Mouse (Mus musculus) liver, embryonic 14.5 days (tissue): ENCODE data around the gene Nexn. TPM values are rescaled to one million over a fixed set of nuclear protein-coding genes. Genes with fewer than 3 reads are reported as not detected.

Source experiments
- ATAC-seq: fragments of 200-750 bp; cut with Nextera tagmentation; 2 replicates; pipeline ENCODE4 v1.8.0; 2017; ENCODE audit warnings: moderate number of reproducible peaks, mild to moderate bottlenecking, moderate library complexity; ENCODE audit not compliant: insufficient read depth
- DNase-seq, 3 experiments: peaks; one replicate each; pipeline ENCODE4 v3.0.0-alpha.2; 2012 to 2013; ENCODE audit warnings: low read depth in 3 of 3, low spot score in 3 of 3
- H3K27ac ChIP-seq: fragments of 300-500 bp; sonication (generic); 2 replicates; pipeline ENCODE4 v1.5.1; 2014; ENCODE audit warnings: moderate library complexity, mild to moderate bottlenecking, control low read depth, inconsistent platforms
- H3K27me3 ChIP-seq: fragments of 300-500 bp; sonication (generic); 2 replicates; pipeline ENCODE4 v1.6.1; 2014; ENCODE audit warnings: mild to moderate bottlenecking, low read length, moderate library complexity; ENCODE audit not compliant: control insufficient read depth, insufficient read depth
- H3K36me3 ChIP-seq: fragments of 300-500 bp; sonication (generic); replicated peaks from 2 replicates; pipeline ENCODE4 v1.6.1; 2014; ENCODE audit warnings: low read depth; ENCODE audit not compliant: control insufficient read depth, insufficient read depth
- H3K4me1 ChIP-seq, 2 experiments: fragments of 200-500 bp in 1 of 2; fragments of 300-500 bp in 1 of 2; sonication (generic) in 1 of 2; replicated peaks; 2 replicates each; pipeline ENCODE4 v1.6.1; 2012 to 2014; ENCODE audit warnings: antibody characterized with exemption in 1 of 2, inconsistent platforms in 1 of 2, low read length in 1 of 2; ENCODE audit not compliant: control insufficient read depth in 2 of 2, insufficient read depth in 2 of 2
- H3K4me2 ChIP-seq: fragments of 300-500 bp; sonication (generic); 2 replicates; pipeline ENCODE4 v1.6.1; 2014; ENCODE audit warnings: low read depth, mild to moderate bottlenecking, control low read depth, moderate library complexity
- H3K4me3 ChIP-seq, 2 experiments: fragments of 200-500 bp in 1 of 2; fragments of 300-500 bp in 1 of 2; sonication (generic) in 1 of 2; 2 replicates each; pipeline ENCODE4 v1.5.1; 2012 to 2014; ENCODE audit warnings: low read depth in 2 of 2, low read length in 2 of 2, mild to moderate bottlenecking in 2 of 2, control low read depth in 1 of 2, inconsistent platforms in 1 of 2, moderate library complexity in 1 of 2; ENCODE audit not compliant: insufficient read depth in 1 of 2
- H3K9ac ChIP-seq: fragments of 300-500 bp; sonication (generic); replicated peaks from 2 replicates; pipeline ENCODE4 v1.6.1; 2014; ENCODE audit warnings: mild to moderate bottlenecking, control low read depth, moderate library complexity
- H3K9me3 ChIP-seq: fragments of 300-500 bp; sonication (generic); 2 replicates; pipeline ENCODE4 v1.6.1; 2016; ENCODE audit warnings: low read length, mixed read lengths; ENCODE audit not compliant: control insufficient read depth
- CTCF ChIP-seq: IDR thresholded peaks from 2 replicates; pipeline ENCODE4 v1.5.1; 2016; ENCODE audit warnings: antibody characterized with exemption, low read depth, control low read depth
- EP300 ChIP-seq: IDR thresholded peaks from 2 replicates; pipeline ENCODE4 v1.6.1; 2016; ENCODE audit warnings: antibody characterized with exemption, low read depth
- WGBS: fragments of 180-500 bp; shearing (Covaris S2); extraction: QIAGEN DNeasy Blood & Tissue Kit; methylation state at CpG from one replicate; pipeline ENCODE4 v1.1.7; 2014; ENCODE audit not compliant: insufficient replicate concordance; 5-methylcytosine and 5-hydroxymethylcytosine counted together
- polyA plus RNA-seq, 2 experiments: library from polyadenylated mRNA; depleted of rRNA in 1 of 2; stranded (reverse) in 1 of 2; unstranded in 1 of 2; fragments of >200 nt; fragmentation: Nextera tagmentation in 1 of 2; extraction: Ambion mirVana in 1 of 2; gene quantifications; 2 replicates each; pipeline versions ENCODE4 v1.2.1 to v1.2.3; 2012 to 2014

The Nexn gene
- polyA plus RNA-seq, 2 experiments, result 0.25 to 0.69 TPM

DNA sequence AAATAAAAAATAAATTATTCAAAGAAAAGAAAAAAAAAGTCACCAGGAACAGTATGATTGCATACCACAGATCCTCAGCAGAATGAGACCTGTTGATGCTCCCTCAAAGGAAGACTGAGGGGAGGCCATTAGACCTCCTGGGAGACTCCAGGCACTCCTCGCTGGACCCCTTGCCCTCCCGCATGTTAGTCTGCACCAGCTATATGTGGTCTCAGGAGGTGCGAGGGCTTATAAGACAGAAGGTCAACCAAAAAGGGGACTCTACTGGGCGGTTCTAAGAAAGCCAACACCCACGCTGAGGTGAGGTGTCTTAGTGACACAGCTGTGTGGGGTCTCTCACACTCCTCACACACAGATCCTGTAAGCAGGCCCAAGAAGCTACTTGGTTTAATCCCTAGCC, 29.7 kb upstream of the Nexn start:
- Histone ChIP-seq H3K9me3 (no peaks in the 10 kb centered on the region), H3K4me1 (no peaks in the 10 kb centered on the region), H3K4me3 (no peak overlapping the region), H3K9ac (no peak overlapping the region), H3K36me3 (no peaks in the 10 kb centered on the region), H3K27ac (no peak overlapping the region), H3K27me3 (no peaks in the 10 kb centered on the region), H3K4me2 (no peak overlapping the region)
- 72% methylated on average over 5 of the region's 5 CpGs for WGBS
- TF ChIP-seq CTCF (no peak), EP300 (no peak)
- DNase-seq (no peak), ATAC-seq (no peak)

DNA sequence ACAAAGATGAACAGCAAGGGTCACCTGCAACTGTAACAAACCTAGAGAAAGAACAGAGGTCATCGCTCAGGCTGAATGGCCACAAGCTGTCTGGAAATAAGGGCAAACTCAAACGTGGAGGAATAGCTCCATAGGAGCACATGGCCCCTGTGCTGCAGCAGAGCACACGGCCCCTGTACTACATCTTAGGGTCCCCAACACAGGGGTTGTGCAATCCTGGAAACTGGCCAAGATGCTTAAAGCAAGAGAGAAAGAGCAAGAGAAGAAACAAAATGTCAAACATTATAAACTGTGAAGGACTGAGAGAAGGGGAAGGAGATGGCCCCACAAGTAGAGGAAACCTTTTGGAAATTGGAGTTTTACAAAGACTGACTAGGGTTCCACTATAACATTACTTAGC, 28.2 kb upstream of the Nexn start:
- no peaks in the 10 kb centered on the region for H3K27me3 ChIP-seq
- H3K9me3 ChIP-seq, result no peaks in the 10 kb centered on the region
- TF ChIP-seq CTCF, result no peak
- TF ChIP-seq EP300, result no peak
- 61% methylated on average over 3 of the region's 3 CpGs for WGBS
- no peaks in the 10 kb centered on the region for H3K36me3 ChIP-seq
- ATAC-seq, result no peak
- H3K4me2 ChIP-seq, result no peak overlapping the region
- no peak overlapping the region for H3K27ac ChIP-seq
- H3K4me1 ChIP-seq, result no peaks in the 10 kb centered on the region
- DNase-seq, result no peak
- no peak overlapping the region for H3K4me3 ChIP-seq
- H3K9ac ChIP-seq, result no peak overlapping the region

DNA sequence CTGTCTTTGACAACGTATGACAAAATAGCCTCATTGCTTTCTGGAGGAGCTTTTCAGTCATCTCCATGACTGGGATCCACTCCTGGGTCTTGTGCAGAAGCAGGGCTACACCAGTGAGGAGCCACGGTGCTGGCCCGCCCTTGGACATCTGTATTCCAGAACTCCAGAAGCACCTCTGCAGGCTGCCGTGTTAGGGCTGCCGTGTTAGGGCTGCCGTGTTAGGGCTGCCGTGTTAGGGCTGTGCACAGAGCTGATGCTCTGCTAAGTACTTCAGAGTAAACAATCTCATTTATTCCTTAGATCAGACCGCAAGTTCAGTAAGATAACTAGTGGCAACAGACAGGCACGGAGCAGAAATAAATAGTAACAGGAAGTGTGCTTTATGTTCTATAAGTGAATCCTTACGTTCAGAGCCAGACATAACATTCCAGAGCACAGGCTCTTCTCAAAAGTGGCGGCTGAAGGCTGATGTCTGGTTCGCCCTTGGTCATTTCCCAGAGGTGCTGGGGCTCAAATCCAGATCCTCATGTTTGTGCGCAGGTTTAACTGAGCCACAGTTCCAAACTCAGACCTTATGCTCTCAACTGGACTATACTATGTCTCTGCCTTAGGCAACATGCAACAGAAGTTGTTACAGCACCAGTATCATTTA, 27.5 kb upstream of the Nexn start:
- H3K36me3 ChIP-seq, result no peaks in the 10 kb centered on the region
- ATAC-seq, result no peak
- WGBS, result 75% methylated on average over 13 of the region's 13 CpGs

DNA sequence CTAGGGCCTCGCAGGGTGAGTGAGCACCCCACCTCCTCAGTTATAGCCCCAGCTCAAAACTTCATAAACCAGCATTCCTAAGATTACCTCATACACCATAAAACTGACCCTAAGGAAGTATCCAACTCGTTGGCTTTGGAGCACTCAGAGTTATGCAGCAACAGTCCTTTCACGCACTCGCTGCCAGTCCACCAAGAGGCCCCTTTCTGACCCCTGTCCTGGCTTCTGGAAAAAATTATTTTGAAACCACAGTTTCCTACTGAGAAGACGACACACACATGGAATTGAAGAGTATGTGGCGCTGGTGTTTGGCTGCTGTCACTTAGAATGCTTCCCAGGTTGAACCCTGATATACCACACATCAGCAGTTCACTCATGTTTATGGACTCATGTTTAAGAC, 25.7 kb upstream of the Nexn start:
- H3K4me3 ChIP-seq, result no peak overlapping the region
- ATAC-seq (no peak), DNase-seq (no peak)
- H3K9ac ChIP-seq, result no peak overlapping the region
- no peaks in the 10 kb centered on the region for H3K36me3 ChIP-seq
- no peaks in the 10 kb centered on the region for H3K27me3 ChIP-seq
- no peaks in the 10 kb centered on the region for H3K9me3 ChIP-seq
- H3K4me2 ChIP-seq, result no peak overlapping the region
- TF ChIP-seq CTCF, result no peak
- TF ChIP-seq EP300, result no peak
- no peak overlapping the region for H3K27ac ChIP-seq
- H3K4me1 ChIP-seq, result no peaks in the 10 kb centered on the region
- 75% methylated on average over 6 of the region's 6 CpGs for WGBS

More for the DNA sequence above, 27.5 kb upstream of the Nexn start:
- Histone ChIP-seq H3K4me3 (no peak overlapping the region), H3K27me3 (no peaks in the 10 kb centered on the region), H3K4me2 (no peak overlapping the region), H3K27ac (no peak overlapping the region), H3K9ac (no peak overlapping the region), H3K4me1 (no peaks in the 10 kb centered on the region), H3K9me3 (no peaks in the 10 kb centered on the region)
- no peak for TF ChIP-seq CTCF
- TF ChIP-seq EP300, result no peak
- DNase-seq, result no peak

DNA sequence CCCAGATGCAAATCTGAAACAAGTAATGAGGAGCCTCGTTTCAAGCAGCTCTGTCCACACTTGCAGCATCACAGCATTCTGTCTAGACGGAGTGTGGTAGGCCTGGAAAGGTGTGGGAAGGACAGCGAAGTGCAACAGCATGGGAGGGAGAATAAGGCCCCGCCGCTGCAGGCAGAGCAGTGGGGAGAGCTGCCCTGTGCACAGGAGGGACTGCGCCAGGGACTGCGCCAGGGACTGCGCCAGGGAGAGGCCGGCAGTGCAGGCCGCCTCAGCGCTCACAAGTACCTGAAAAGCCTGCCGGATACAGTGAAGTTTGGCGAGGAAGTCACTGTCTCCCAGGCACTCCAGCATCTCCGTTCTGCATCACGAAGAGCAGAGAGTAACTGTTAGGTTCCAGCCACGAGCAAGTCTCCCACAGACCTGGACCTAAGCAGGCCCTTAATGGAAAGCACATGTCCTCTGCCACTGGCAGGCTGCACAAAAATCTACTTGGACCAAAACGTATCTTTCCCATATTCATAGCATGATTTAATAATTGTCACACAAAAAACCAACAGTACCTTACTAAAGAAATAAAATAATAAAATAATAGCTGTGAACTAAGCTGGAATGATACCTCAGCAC, 24.1 kb upstream of the Nexn start:
- no peaks in the 10 kb centered on the region for H3K36me3 ChIP-seq
- WGBS, result 82% methylated on average over 17 of the region's 17 CpGs
- H3K4me2 ChIP-seq, result no peak overlapping the region
- no peak overlapping the region for H3K9ac ChIP-seq
- no peaks in the 10 kb centered on the region for H3K27me3 ChIP-seq
- no peak for DNase-seq
- no peak overlapping the region for H3K27ac ChIP-seq
- H3K4me1 ChIP-seq, result no peaks in the 10 kb centered on the region
- ATAC-seq, result no peak
- TF ChIP-seq EP300 (no peak), CTCF (no peak)
- H3K4me3 ChIP-seq, result no peak overlapping the region
- H3K9me3 ChIP-seq, result no peaks in the 10 kb centered on the region
